Mouse (Mus musculus) bone marrow macrophage, adult 2 months (primary cell): ENCODE data around the gene Qk.

Experiments
- CTCF ChIP-seq: IDR thresholded peaks from 2 replicates; pipeline ENCODE4 v1.5.1; 2012; ENCODE audit warnings: low read depth, mild to moderate bottlenecking, low read length, moderate library complexity
- POLR2A ChIP-seq: IDR thresholded peaks from 2 replicates; pipeline ENCODE4 v1.6.1; 2012; ENCODE audit warnings: mild to moderate bottlenecking, low read depth, low read length, borderline replicate concordance

GRCm38 (mm10) chr17:10300968-10301795, 18.5 kb downstream of the Qk start:
- TF ChIP-seq POLR2A, result no peak
- TF ChIP-seq CTCF, result no peak
